Mouse (Mus musculus) ES-Bruce4 (cell line): ENCODE results near the gene Rnf4. TPM values are rescaled to one million over a fixed set of nuclear protein-coding genes. Genes with fewer than 3 reads are reported as not detected.

Source experiments
- H3K27ac ChIP-seq: 2 replicates; pipeline ENCODE4 v1.5.1; 2012; ENCODE audit warnings: low read length, inconsistent platforms; ENCODE audit not compliant: insufficient read depth
- H3K27me3 ChIP-seq: 2 replicates; pipeline ENCODE4 v1.6.1; 2012; ENCODE audit warnings: mild to moderate bottlenecking, low read length, inconsistent platforms; ENCODE audit not compliant: control insufficient read depth, poor library complexity, insufficient read depth, severe bottlenecking
- H3K36me3 ChIP-seq: 2 replicates; pipeline ENCODE4 v1.6.1; 2012; ENCODE audit warnings: inconsistent platforms, mild to moderate bottlenecking, low read length, moderate library complexity; ENCODE audit not compliant: control insufficient read depth, poor library complexity, insufficient read depth, severe bottlenecking
- H3K4me1 ChIP-seq: one replicate; pipeline ENCODE4 v1.8.1; 2011; ENCODE audit warnings: low read length; ENCODE audit not compliant: control insufficient read depth, insufficient read depth
- H3K4me3 ChIP-seq: 2 replicates; pipeline ENCODE4 v1.5.1; 2011; ENCODE audit warnings: low read depth, mild to moderate bottlenecking, low read length
- H3K9ac ChIP-seq: 2 replicates; pipeline ENCODE4 v1.6.1; 2012; ENCODE audit warnings: low read depth, mild to moderate bottlenecking, inconsistent platforms; ENCODE audit not compliant: poor library complexity, severe bottlenecking
- H3K9me3 ChIP-seq: replicated peaks from 2 replicates; pipeline ENCODE4 v1.6.1; 2012; ENCODE audit warnings: mild to moderate bottlenecking, low read length, inconsistent platforms; ENCODE audit not compliant: control insufficient read depth, poor library complexity, insufficient read depth, severe bottlenecking
- CTCF ChIP-seq: IDR thresholded peaks from one replicate; pipeline ENCODE4 v1.8.1; 2011; ENCODE audit warnings: low read depth, low read length
- EP300 ChIP-seq: IDR thresholded peaks from 2 replicates; pipeline ENCODE4 v1.6.1; 2011; ENCODE audit warnings: low read depth, low read length; ENCODE audit not compliant: insufficient read depth
- POLR2A ChIP-seq: IDR thresholded peaks from one replicate; pipeline ENCODE4 v1.8.1; 2011; ENCODE audit warnings: low read length; ENCODE audit not compliant: insufficient read depth
- polyA plus RNA-seq: library from polyadenylated mRNA; stranded (reverse); fragments of >200 nt; gene quantifications from 2 replicates; pipeline ENCODE4 v1.2.4, GENCODE M21; 2011; ENCODE audit warnings: low read depth; ENCODE audit not compliant: missing spikeins, insufficient read depth, insufficient read length

The Rnf4 gene
- polyA plus RNA-seq, 1 experiment, result 210 TPM

DNA sequence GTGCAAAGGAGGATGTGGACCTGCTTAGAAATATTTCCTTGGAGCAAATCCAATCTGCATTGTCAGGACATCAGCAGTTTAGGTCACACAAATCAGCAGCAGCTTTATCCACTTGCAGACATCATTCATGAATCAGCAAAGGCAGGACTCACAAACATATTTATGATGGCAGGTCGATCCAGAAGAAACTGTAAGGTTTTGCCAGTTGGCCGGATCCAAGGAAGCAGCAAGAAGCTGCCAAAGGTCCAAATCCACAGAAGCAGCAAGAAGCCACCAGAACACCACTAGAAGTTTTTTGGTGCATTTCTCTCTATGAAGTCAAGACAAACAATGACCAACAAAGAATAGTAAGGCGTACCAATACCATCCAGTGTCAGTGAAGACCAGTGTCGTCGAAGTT is 49.5 kb downstream of the Rnf4 start:
- no peak overlapping the region for H3K9ac ChIP-seq
- no peak overlapping the region for H3K27ac ChIP-seq
- H3K9me3 ChIP-seq, result peaks cover 8% of the 10 kb centered on the region
- TF ChIP-seq POLR2A (no peak), EP300 (no peak), CTCF (no peak)
- H3K36me3 ChIP-seq, result no peaks in the 10 kb centered on the region
- H3K27me3 ChIP-seq, result no peaks in the 10 kb centered on the region
- H3K4me3 ChIP-seq, result no peak overlapping the region
- no peaks in the 10 kb centered on the region for H3K4me1 ChIP-seq

DNA sequence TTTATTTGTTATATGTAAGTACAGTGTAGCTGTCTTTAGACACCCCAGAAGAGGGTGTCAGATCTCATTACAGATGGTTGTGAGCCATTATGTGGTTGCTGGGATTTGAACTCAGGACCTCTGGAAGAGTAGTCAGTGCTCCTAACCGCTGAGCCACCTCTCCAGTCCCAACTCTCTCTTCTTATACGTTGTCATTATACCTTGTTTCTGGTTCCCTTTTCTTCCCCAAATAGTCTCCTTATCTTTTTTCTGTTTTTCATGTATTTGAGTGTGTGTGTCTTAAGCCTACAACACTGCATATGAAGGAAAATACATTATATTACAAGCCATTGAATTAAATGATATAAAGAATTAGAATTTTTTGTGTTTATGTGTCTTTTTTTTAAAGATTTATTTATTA is 50.7 kb downstream of the Rnf4 start:
- H3K4me1 ChIP-seq, result no peaks in the 10 kb centered on the region
- TF ChIP-seq POLR2A (no peak), EP300 (no peak), CTCF (no peak)
- H3K4me3 ChIP-seq, result no peak overlapping the region
- H3K9me3 ChIP-seq, result peaks cover 8% of the 10 kb centered on the region
- no peaks in the 10 kb centered on the region for H3K27me3 ChIP-seq
- H3K27ac ChIP-seq, result no peak overlapping the region
- H3K9ac ChIP-seq, result no peak overlapping the region
- H3K36me3 ChIP-seq, result no peaks in the 10 kb centered on the region

DNA sequence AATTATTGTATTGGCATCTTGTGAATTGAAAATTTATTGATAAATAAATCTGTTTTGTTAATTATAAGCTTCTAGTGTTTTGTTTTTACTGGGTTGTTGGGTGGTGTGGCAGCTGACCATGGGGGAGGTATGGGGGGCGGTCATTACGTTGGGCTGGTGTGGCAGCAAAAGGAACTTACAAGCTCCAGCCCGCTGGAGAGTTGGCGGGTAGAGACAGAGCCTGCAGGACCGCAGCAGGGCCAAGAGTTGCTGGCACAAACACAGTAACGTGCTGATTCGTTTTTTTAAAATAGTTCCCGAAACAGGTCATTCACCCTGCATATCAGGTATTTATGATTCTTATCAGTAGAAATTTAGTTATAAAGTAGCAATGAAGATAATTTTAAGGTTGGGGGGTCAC is 57.2 kb downstream of the Rnf4 start:
- H3K27me3 ChIP-seq, result no peaks in the 10 kb centered on the region
- no peaks in the 10 kb centered on the region for H3K36me3 ChIP-seq
- H3K9ac ChIP-seq, result no peak overlapping the region
- no peak overlapping the region for H3K27ac ChIP-seq
- TF ChIP-seq POLR2A (no peak), EP300 (no peak), CTCF (no peak)
- H3K9me3 ChIP-seq, result no peaks in the 10 kb centered on the region
- no peaks in the 10 kb centered on the region for H3K4me1 ChIP-seq
- H3K4me3 ChIP-seq, result no peak overlapping the region

DNA sequence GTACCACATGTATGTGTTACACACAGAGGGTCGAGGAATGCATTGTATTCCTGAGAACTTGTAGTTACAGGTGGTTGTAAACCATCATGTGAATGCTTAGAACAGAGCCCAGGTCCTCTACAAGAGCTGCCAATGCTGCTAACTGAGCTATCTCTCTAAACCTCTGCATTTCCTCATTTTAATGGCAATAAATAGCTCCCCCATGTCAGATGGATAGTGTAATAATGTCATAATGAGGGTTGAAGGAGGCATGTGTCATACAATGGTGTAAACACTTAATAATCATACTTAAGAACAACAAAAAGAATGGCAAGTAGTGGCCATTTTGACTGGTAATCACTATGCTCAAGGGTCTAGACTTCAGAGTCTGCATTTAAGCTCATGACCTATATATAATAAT is 59.3 kb downstream of the Rnf4 start:
- TF ChIP-seq CTCF, result no peak
- no peak for TF ChIP-seq EP300
- TF ChIP-seq POLR2A, result no peak
- no peaks in the 10 kb centered on the region for H3K4me1 ChIP-seq
- H3K4me3 ChIP-seq, result no peak overlapping the region
- no peaks in the 10 kb centered on the region for H3K9me3 ChIP-seq
- no peaks in the 10 kb centered on the region for H3K36me3 ChIP-seq
- H3K27me3 ChIP-seq, result no peaks in the 10 kb centered on the region
- H3K9ac ChIP-seq, result no peak overlapping the region
- H3K27ac ChIP-seq, result no peak overlapping the region

DNA sequence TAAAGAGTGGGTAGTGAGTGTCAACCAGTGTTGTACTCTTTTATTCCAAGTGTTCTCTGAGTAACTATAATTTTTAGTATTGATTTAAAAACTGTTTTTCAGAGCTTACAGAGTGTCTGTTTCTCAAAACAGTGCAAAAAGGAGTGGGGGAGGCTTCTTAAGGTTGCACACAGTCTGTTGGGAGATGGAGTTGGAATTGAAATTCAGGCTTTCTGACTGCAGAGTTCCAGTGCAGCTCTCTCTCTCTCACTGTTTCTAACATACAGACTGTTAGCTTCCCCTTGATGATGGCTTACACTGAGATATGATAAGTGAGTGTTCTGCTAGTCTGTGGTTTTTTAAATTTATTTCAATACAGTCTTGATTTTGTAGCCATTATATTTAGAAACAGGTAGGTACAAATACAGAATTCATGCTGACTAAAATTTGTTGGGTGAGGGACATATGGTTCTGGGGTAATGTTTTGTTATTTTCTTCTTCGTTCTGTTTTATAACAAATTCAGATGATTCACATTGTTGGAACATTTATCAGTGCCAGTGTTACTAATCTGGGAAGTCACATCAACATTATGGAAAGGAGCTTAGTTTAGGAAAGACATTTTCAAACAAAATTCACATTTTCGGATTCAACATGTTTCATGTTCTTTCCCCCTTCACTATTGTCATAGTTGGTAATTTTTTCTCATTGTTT is 59.9 kb downstream of the Rnf4 start:
- Histone ChIP-seq H3K9me3 (no peaks in the 10 kb centered on the region), H3K9ac (no peak overlapping the region), H3K36me3 (no peaks in the 10 kb centered on the region), H3K27me3 (no peaks in the 10 kb centered on the region), H3K4me3 (no peak overlapping the region), H3K4me1 (no peaks in the 10 kb centered on the region), H3K27ac (no peak overlapping the region)
- TF ChIP-seq POLR2A, result no peak
- no peak for TF ChIP-seq CTCF
- TF ChIP-seq EP300, result no peak

DNA sequence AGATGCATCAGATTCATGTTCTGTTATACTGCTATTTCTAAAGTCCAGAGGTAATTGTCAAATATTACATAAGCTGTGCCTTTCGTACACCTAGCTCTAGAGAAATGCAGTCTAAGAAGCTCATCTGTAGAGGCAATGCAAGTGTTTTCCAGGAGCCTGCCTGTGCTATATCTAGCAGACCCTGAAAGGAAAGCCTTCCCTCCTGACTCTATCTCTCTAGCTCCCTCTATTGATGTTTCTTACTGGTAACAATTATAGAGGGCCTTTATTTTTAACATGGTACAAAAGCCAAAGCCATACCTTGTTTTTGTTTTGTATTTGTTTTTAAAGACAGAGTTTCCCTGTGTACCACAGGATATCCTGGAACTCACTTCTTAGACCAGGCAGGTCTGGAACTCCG is 61.8 kb downstream of the Rnf4 start:
- Histone ChIP-seq H3K9me3 (no peaks in the 10 kb centered on the region), H3K27ac (no peak overlapping the region), H3K36me3 (no peaks in the 10 kb centered on the region), H3K9ac (no peak overlapping the region), H3K4me3 (no peak overlapping the region), H3K4me1 (no peaks in the 10 kb centered on the region), H3K27me3 (no peaks in the 10 kb centered on the region)
- TF ChIP-seq POLR2A, result no peak
- no peak for TF ChIP-seq EP300
